Mouse (Mus musculus): ENCODE data around the gene Mmp7. TPM values are rescaled to one million over a fixed set of nuclear protein-coding genes. Genes with fewer than 3 reads are reported as not detected.

Gene Mmp7
- not detected for polyA plus RNA-seq (2012; fragmentation: generic; extraction: Trizol)

GRCm38 (mm10) chr9:7691790-7692189 lies at the start of gene Mmp7:
TSS of gene Mmp7 (plus strand) at chr9:7692090.
- TF ChIP-seq REST (IDR thresholded peaks at IDR 0.05; ENCODE audit: insufficient read depth, insufficient read length) = no peak
- TF ChIP-seq MAX (IDR thresholded peaks at IDR 0.05; ENCODE audit: low read depth) = no peak
- TF ChIP-seq POLR2A (IDR thresholded peaks at IDR 0.05; ENCODE audit: insufficient read length, low read depth) = no peak
- Histone ChIP-seq H3K36me3 (ENCODE audit: control insufficient read depth, insufficient read depth) (no peaks in the 10 kb centered on the region), H3K4me3 (no peak within 1 kb of the TSS), H3K79me2 (ENCODE audit: control insufficient read depth, insufficient read depth) (no peaks in the 10 kb centered on the region), H3K4me2 (ENCODE audit: low read depth) (no peak within 1 kb of the TSS), H3K27me3 (ENCODE audit: control insufficient read depth, insufficient read depth, insufficient read length) (no peaks in the 10 kb centered on the region), H3ac (ENCODE audit: control insufficient read depth, insufficient read length) (no peak within 1 kb of the TSS)

- no peak overlapping the region for H3ac ChIP-seq (ENCODE audit: control insufficient read depth, insufficient read length)
- TF ChIP-seq POLR2AphosphoS2 (IDR thresholded peaks at IDR 0.05; ENCODE audit: insufficient read length, low read depth) (no peak), E2F4 (IDR thresholded peaks at IDR 0.05; ENCODE audit: insufficient read depth) (no peak), REST (IDR thresholded peaks at IDR 0.05; ENCODE audit: insufficient read depth, insufficient read length) (no peak), POLR2A (IDR thresholded peaks at IDR 0.05; ENCODE audit: insufficient read length, low read depth) (no peak), TCF12 (IDR thresholded peaks at IDR 0.05; ENCODE audit: insufficient read depth, poor library complexity, severe bottlenecking) (no peak), TCF3 (IDR thresholded peaks at IDR 0.05; ENCODE audit: insufficient read length, low read depth) (no peak), MYOG (IDR thresholded peaks at IDR 0.05; ENCODE audit: control insufficient read depth in 1 of 3, insufficient read depth in 1 of 3, insufficient read length in 2 of 3, low read depth in 2 of 3) (no peak), MAX (IDR thresholded peaks at IDR 0.05; ENCODE audit: low read depth) (no peak), CEBPB (IDR thresholded peaks at IDR 0.05; ENCODE audit: insufficient read depth, poor library complexity, severe bottlenecking) (no peak), USF1 (IDR thresholded peaks at IDR 0.05; ENCODE audit: low read depth) (no peak), MYOD1 (IDR thresholded peaks at IDR 0.05; ENCODE audit: control insufficient read depth in 1 of 3, insufficient read length in 2 of 3, low read depth in 2 of 3) (no peak)
- H3K36me3 ChIP-seq (ENCODE audit: control insufficient read depth, insufficient read depth) = no peaks in the 10 kb centered on the region
- no peaks in the 10 kb centered on the region for H3K27me3 ChIP-seq (ENCODE audit: control insufficient read depth, insufficient read depth, insufficient read length)
- no peak overlapping the region for H3K4me3 ChIP-seq
- no peak overlapping the region for H3K4me2 ChIP-seq (ENCODE audit: low read depth)
- no peaks in the 10 kb centered on the region for H3K79me2 ChIP-seq (ENCODE audit: control insufficient read depth, insufficient read depth)
Observed at GRCm38 (mm10) chr9:7647901-7648300, 44.0 kb upstream of the Mmp7 start.

GRCm38 (mm10) chr9:7650397-7651180 lies 41.3 kb upstream of the Mmp7 start:
- Histone ChIP-seq H3K36me3 (ENCODE audit: control insufficient read depth, insufficient read depth) (no peaks in the 10 kb centered on the region), H3K79me2 (ENCODE audit: control insufficient read depth, insufficient read depth) (no peaks in the 10 kb centered on the region), H3K27me3 (ENCODE audit: control insufficient read depth, insufficient read depth, insufficient read length) (no peaks in the 10 kb centered on the region), H3K4me3 (no peak overlapping the region), H3K4me2 (ENCODE audit: low read depth) (no peak overlapping the region), H3ac (ENCODE audit: control insufficient read depth, insufficient read length) (no peak overlapping the region)
- TF ChIP-seq E2F4 (IDR thresholded peaks at IDR 0.05; ENCODE audit: insufficient read depth) = no peak
- no peak for TF ChIP-seq REST (IDR thresholded peaks at IDR 0.05; ENCODE audit: insufficient read depth, insufficient read length)
- no peak for TF ChIP-seq USF1 (IDR thresholded peaks at IDR 0.05; ENCODE audit: low read depth)
- no peak for TF ChIP-seq TCF12 (IDR thresholded peaks at IDR 0.05; ENCODE audit: insufficient read depth, poor library complexity, severe bottlenecking)
- TF ChIP-seq MYOD1 (IDR thresholded peaks at IDR 0.05; ENCODE audit: control insufficient read depth in 1 of 3, insufficient read length in 2 of 3, low read depth in 2 of 3) = no peak
- no peak for TF ChIP-seq POLR2A (IDR thresholded peaks at IDR 0.05; ENCODE audit: insufficient read length, low read depth)
- no peak for TF ChIP-seq MAX (IDR thresholded peaks at IDR 0.05; ENCODE audit: low read depth)
- TF ChIP-seq MYOG (IDR thresholded peaks at IDR 0.05; ENCODE audit: control insufficient read depth in 1 of 3, insufficient read depth in 1 of 3, insufficient read length in 2 of 3, low read depth in 2 of 3) = no peak

GRCm38 (mm10) chr9:7652351-7653085 lies 39.4 kb upstream of the Mmp7 start:
- no peak for TF ChIP-seq SRF (IDR thresholded peaks at IDR 0.05; ENCODE audit: control insufficient read depth, insufficient read length, low read depth)
- H3ac ChIP-seq (ENCODE audit: control insufficient read depth, insufficient read length) = no peak overlapping the region
- H3K79me2 ChIP-seq (ENCODE audit: control insufficient read depth, insufficient read depth) = no peaks in the 10 kb centered on the region

DNA sequence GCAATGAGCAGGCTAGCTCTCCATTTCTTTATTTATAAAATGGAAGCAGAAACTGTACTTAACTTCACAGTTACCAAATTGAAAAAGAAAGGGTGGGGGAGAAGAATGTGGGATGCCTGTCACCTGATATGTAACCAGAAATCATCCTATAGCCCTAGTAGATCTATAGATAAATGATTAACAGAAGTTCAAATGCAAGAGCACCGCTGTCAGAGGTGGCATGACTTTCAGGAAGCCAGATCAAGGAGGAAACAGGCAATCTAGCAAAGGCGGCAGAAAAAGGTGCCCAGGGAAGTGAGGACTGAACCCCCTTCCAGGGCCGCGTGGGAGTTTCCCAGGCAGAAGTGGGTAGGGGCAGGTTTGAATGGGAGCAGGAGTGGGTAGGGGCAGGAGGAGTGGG lies 33.9 kb upstream of the Mmp7 start:
- Histone ChIP-seq H3K36me3 (ENCODE audit: control insufficient read depth, insufficient read depth) (no peaks in the 10 kb centered on the region), H3ac (ENCODE audit: control insufficient read depth, insufficient read length) (no peak overlapping the region), H3K27me3 (ENCODE audit: control insufficient read depth, insufficient read depth, insufficient read length) (no peaks in the 10 kb centered on the region), H3K4me3 (no peak overlapping the region), H3K4me2 (ENCODE audit: low read depth) (no peak overlapping the region), H3K79me2 (ENCODE audit: control insufficient read depth, insufficient read depth) (no peaks in the 10 kb centered on the region)
- TF ChIP-seq MYOG (IDR thresholded peaks at IDR 0.05; ENCODE audit: control insufficient read depth in 1 of 3, insufficient read depth in 1 of 3, insufficient read length in 2 of 3, low read depth in 2 of 3) (no peak), TCF3 (IDR thresholded peaks at IDR 0.05; ENCODE audit: insufficient read length, low read depth) (no peak), USF1 (IDR thresholded peaks at IDR 0.05; ENCODE audit: low read depth) (no peak), E2F4 (IDR thresholded peaks at IDR 0.05; ENCODE audit: insufficient read depth) (no peak), REST (IDR thresholded peaks at IDR 0.05; ENCODE audit: insufficient read depth, insufficient read length) (no peak), MYOD1 (IDR thresholded peaks at IDR 0.05; ENCODE audit: control insufficient read depth in 1 of 3, insufficient read length in 2 of 3, low read depth in 2 of 3) (no peak), MAX (IDR thresholded peaks at IDR 0.05; ENCODE audit: low read depth) (no peak), CEBPB (IDR thresholded peaks at IDR 0.05; ENCODE audit: insufficient read depth, poor library complexity, severe bottlenecking) (no peak), SRF (IDR thresholded peaks at IDR 0.05; ENCODE audit: control insufficient read depth, insufficient read length, low read depth) (no peak), POLR2A (IDR thresholded peaks at IDR 0.05; ENCODE audit: insufficient read length, low read depth) (no peak)

More at GRCm38 (mm10) chr9:7652351-7653085, 39.4 kb upstream of the Mmp7 start:
- Histone ChIP-seq H3K36me3 (ENCODE audit: control insufficient read depth, insufficient read depth) (no peaks in the 10 kb centered on the region), H3K27me3 (ENCODE audit: control insufficient read depth, insufficient read depth, insufficient read length) (no peaks in the 10 kb centered on the region), H3K4me3 (no peak overlapping the region), H3K4me2 (ENCODE audit: low read depth) (no peak overlapping the region)
